13 mouse cellular contexts compared by ENCODE assay signal in the genomic region with DNA sequence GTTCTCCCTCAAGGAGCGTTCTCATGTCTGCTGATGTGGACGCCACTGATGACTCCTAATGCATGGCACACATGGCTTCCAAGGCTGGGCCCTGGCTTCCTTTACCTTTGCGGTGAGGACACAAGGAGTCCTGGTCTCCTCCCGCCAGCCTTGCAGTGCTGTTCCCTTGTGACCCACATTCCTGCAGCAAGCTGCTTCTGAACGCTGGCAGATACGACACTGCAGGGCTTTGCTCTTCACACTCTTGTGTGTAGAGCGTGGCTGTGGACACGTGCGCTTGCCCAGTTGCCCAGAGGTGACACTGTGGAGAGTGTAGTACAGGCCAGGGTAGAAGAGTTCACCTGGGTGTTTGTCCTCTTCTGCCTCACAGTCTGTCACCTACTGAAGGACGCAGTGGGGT. TPM values are rescaled to one million over a fixed set of nuclear protein-coding genes. Genes with fewer than 3 reads are reported as not detected.
DNase-seq lines count a peak whose midpoint lies in the region; ATAC-seq and TF ChIP-seq lines count a peak whose summit lies in the region.
"Had no signal": no experiment of that assay in that cellular context is flagged by ENCODE, and none has a peak within 500 bp of the region (broad histone marks: within the 10 kb centered on the region; RNA-seq: fewer than 3 reads in every experiment).

No protein-coding gene starts in this region.

- 0 out of 2 replicates have a peak overlapping the region, but pooled peaks have one; percentile 20 for H3K27ac ChIP-seq in forebrain, embryonic 10.5 days
- no peak overlapping the region for H3K27ac ChIP-seq in forebrain, embryonic 16.5 days (ENCODE audit: low read length)
- H3K27ac ChIP-seq in liver, postnatal 0 days (ENCODE audit: low read depth): no peak overlapping the region
- no peak overlapping the region for H3K27ac ChIP-seq in liver, embryonic 11.5 days (ENCODE audit: low read depth, low read length)
- peak overlapping the region; percentile 57 for H3K27ac ChIP-seq in heart, embryonic 11.5 days (ENCODE audit: low read depth, low read length)
- H3K27ac ChIP-seq: limb, embryonic 12.5 days; stomach, embryonic 15.5 days had no signal

- no peak for DNase-seq in forebrain, embryonic 10.5 days (ENCODE audit: extremely low spot score, low spot score)
- no peak for DNase-seq in liver, postnatal 0 days
- DNase-seq in liver, embryonic 11.5 days (ENCODE audit: low spot score): no peak
- peak; percentile 18 for DNase-seq in retina, embryonic 14.5 days (ENCODE audit: low spot score)
- DNase-seq in lung, postnatal 25 days (ENCODE audit: low spot score): no peak
- DNase-seq: lung, postnatal 10 days had no signal

- peaks cover 27% of the 10 kb centered on the region for H3K4me1 ChIP-seq in forebrain, embryonic 10.5 days
- peaks cover 31% of the 10 kb centered on the region for H3K4me1 ChIP-seq in forebrain, embryonic 16.5 days (replicated peaks; ENCODE audit: control insufficient read depth, insufficient read depth, low read length)
- H3K4me1 ChIP-seq in liver, postnatal 0 days (ENCODE audit: insufficient read depth): peaks cover 38% of the 10 kb centered on the region
- H3K4me1 ChIP-seq in liver, embryonic 11.5 days (replicated peaks; ENCODE audit: control insufficient read depth, insufficient read depth, low read length): peaks cover 45% of the 10 kb centered on the region
- peaks cover 77% of the 10 kb centered on the region for H3K4me1 ChIP-seq in heart, embryonic 11.5 days (ENCODE audit: control insufficient read depth, insufficient read depth, low read length)

- TF ChIP-seq EP300 in liver, postnatal 0 days (IDR thresholded peaks at IDR 0.05; ENCODE audit: low read depth): no peak

- WGBS in forebrain, embryonic 10.5 days: 83% methylated on average over 10 of the region's 10 CpGs
- 79% methylated on average over 10 of the region's 10 CpGs for WGBS in forebrain, embryonic 16.5 days
- WGBS in liver, postnatal 0 days (ENCODE audit: insufficient replicate concordance): 70% methylated on average over 10 of the region's 10 CpGs
- WGBS in liver, embryonic 11.5 days: 69% methylated on average over 10 of the region's 10 CpGs
- 41% methylated on average over 10 of the region's 10 CpGs for WGBS in heart, embryonic 11.5 days (ENCODE audit: insufficient replicate concordance)

- H3K27me3 ChIP-seq in forebrain, embryonic 10.5 days (ENCODE audit: poor library complexity, severe bottlenecking): no peaks in the 10 kb centered on the region
- no peaks in the 10 kb centered on the region for H3K27me3 ChIP-seq in forebrain, embryonic 16.5 days (replicated peaks; ENCODE audit: control insufficient read depth, insufficient read depth, low read length)
- no peaks in the 10 kb centered on the region for H3K27me3 ChIP-seq in liver, postnatal 0 days (ENCODE audit: insufficient read depth, low read length)
- H3K27me3 ChIP-seq in liver, embryonic 11.5 days (replicated peaks; ENCODE audit: control insufficient read depth, insufficient read depth, low read length): no peaks in the 10 kb centered on the region
- no peaks in the 10 kb centered on the region for H3K27me3 ChIP-seq in heart, embryonic 11.5 days (ENCODE audit: control insufficient read depth, insufficient read depth, low read length)
- H3K27me3 ChIP-seq: limb, embryonic 12.5 days; stomach, embryonic 15.5 days had no signal

- no peak overlapping the region for H3K4me3 ChIP-seq in forebrain, embryonic 10.5 days
- H3K4me3 ChIP-seq in forebrain, embryonic 16.5 days (replicated peaks; ENCODE audit: low read length): no peak overlapping the region
- H3K4me3 ChIP-seq in liver, postnatal 0 days (ENCODE audit: low read depth, low read length): no peak overlapping the region
- H3K4me3 ChIP-seq in liver, embryonic 11.5 days (ENCODE audit: low read depth, low read length): no peak overlapping the region
- no peak overlapping the region for H3K4me3 ChIP-seq in heart, embryonic 11.5 days (ENCODE audit: low read depth, low read length)
- H3K4me3 ChIP-seq: limb, embryonic 12.5 days; stomach, embryonic 15.5 days had no signal

- ATAC-seq in forebrain, embryonic 16.5 days: no peak
- peak; percentile 26; the same call in 1 of the 2 replicates for ATAC-seq in liver, postnatal 0 days
- ATAC-seq in liver, embryonic 11.5 days (replicated peaks; ENCODE audit: low FRiP score): no peak
- 0 out of 2 replicates have a peak, but pooled peaks have one; percentile 19 for ATAC-seq in heart, embryonic 11.5 days (replicated peaks; ENCODE audit: insufficient number of reproducible peaks, low FRiP score, low TSS enrichment)
- no peak for ATAC-seq in erythroid progenitor cell, adult 5-6 weeks (replicated peaks; ENCODE audit: low FRiP score, poor library complexity, severe bottlenecking)
- ATAC-seq: CD4-positive, CD25-positive, alpha-beta regulatory T cell, adult 4 months; intestine, postnatal 0 days had no signal

- no peak overlapping the region for H3K9ac ChIP-seq in forebrain, embryonic 16.5 days (replicated peaks; ENCODE audit: low read depth, low read length)
- H3K9ac ChIP-seq in liver, postnatal 0 days (replicated peaks): no peak overlapping the region
- H3K9ac ChIP-seq in liver, embryonic 11.5 days (ENCODE audit: low read depth, low read length): no peak overlapping the region
- no peak overlapping the region for H3K9ac ChIP-seq in heart, embryonic 11.5 days (ENCODE audit: low read depth, low read length)
- H3K9ac ChIP-seq: limb, embryonic 12.5 days; stomach, embryonic 15.5 days had no signal

- H3K9me3 ChIP-seq in forebrain, embryonic 10.5 days: no peaks in the 10 kb centered on the region
- no peaks in the 10 kb centered on the region for H3K9me3 ChIP-seq in forebrain, embryonic 16.5 days (ENCODE audit: control insufficient read depth, low read length)
- no peaks in the 10 kb centered on the region for H3K9me3 ChIP-seq in liver, postnatal 0 days (ENCODE audit: low read length)
- no peaks in the 10 kb centered on the region for H3K9me3 ChIP-seq in liver, embryonic 11.5 days (ENCODE audit: control insufficient read depth, low read length)
- no peaks in the 10 kb centered on the region for H3K9me3 ChIP-seq in heart, embryonic 11.5 days (replicated peaks; ENCODE audit: control insufficient read depth, low read length)
- H3K9me3 ChIP-seq: limb, embryonic 12.5 days; stomach, embryonic 15.5 days had no signal

- H3K4me2 ChIP-seq in forebrain, embryonic 16.5 days (ENCODE audit: low read length): no peak overlapping the region
- no peak overlapping the region for H3K4me2 ChIP-seq in liver, postnatal 0 days (ENCODE audit: low read depth, low read length)
- H3K4me2 ChIP-seq in liver, embryonic 11.5 days: no peak overlapping the region
- no peak overlapping the region for H3K4me2 ChIP-seq in heart, embryonic 11.5 days
- H3K4me2 ChIP-seq: limb, embryonic 12.5 days; stomach, embryonic 15.5 days had no signal

- no peak for TF ChIP-seq CTCF in liver, postnatal 0 days (IDR thresholded peaks at IDR 0.05; ENCODE audit: low read depth)

- peaks cover 22% of the 10 kb centered on the region for H3K36me3 ChIP-seq in forebrain, embryonic 10.5 days (replicated peaks)
- H3K36me3 ChIP-seq in forebrain, embryonic 16.5 days (ENCODE audit: control insufficient read depth, insufficient read depth): 0 out of 2 replicates have a peak, but pooled peaks cover 2% of the 10 kb centered on the region
- peaks cover 3% of the 10 kb centered on the region; the same call in 1 of the 2 replicates for H3K36me3 ChIP-seq in liver, postnatal 0 days (replicated peaks; ENCODE audit: insufficient read depth, low read length)
- peaks cover 4% of the 10 kb centered on the region; the same call in 1 of the 2 replicates for H3K36me3 ChIP-seq in liver, embryonic 11.5 days (ENCODE audit: control insufficient read depth, insufficient read depth, low read length)
- H3K36me3 ChIP-seq in heart, embryonic 11.5 days (ENCODE audit: control insufficient read depth, insufficient read depth, low read length): peaks cover 4% of the 10 kb centered on the region

RNA-seq across cellular contexts. Expression of a gene that starts 49.7 kb away (rescaled TPM):
- polyA plus RNA-seq in forebrain, embryonic 10.5 days (2016; fragmentation: Nextera tagmentation; extraction: Ambion mirVana): 54.6 and 56.9 TPM in 2 replicates
- polyA plus RNA-seq in forebrain, embryonic 16.5 days (2015; fragmentation: Nextera tagmentation; extraction: Ambion mirVana): 71.0 and 77.3 TPM in 2 replicates
- 7.6 and 9.2 TPM in 2 replicates for polyA plus RNA-seq in liver, postnatal 0 days (2015; fragmentation: Nextera tagmentation; extraction: Ambion mirVana)
- 30.1 and 31.1 TPM in 2 replicates for polyA plus RNA-seq in liver, embryonic 11.5 days (2014; fragmentation: Nextera tagmentation; extraction: Ambion mirVana)
- polyA plus RNA-seq in heart, embryonic 11.5 days (2014; fragmentation: Nextera tagmentation; extraction: Ambion mirVana): 46.4 and 53.2 TPM in 2 replicates
- 4.3 and 12.2 TPM in 2 replicates for total RNA-seq in erythroid progenitor cell, adult 5-6 weeks (2015; ENCODE audit: low replicate concordance)
- total RNA-seq in erythroid progenitor cell, adult 5-6 weeks (2017; ENCODE audit: low replicate concordance): 12.9 and 15.0 TPM in 2 replicates

Comparison
In these comparisons a context has a peak if more than half of its experiments do, and no peak if none do; other contexts are left out.
1. H3K27ac ChIP-seq: peak in forebrain, embryonic 10.5 days (single experiment) and heart, embryonic 11.5 days (single experiment); none in forebrain, embryonic 16.5 days (single experiment), liver, postnatal 0 days (single experiment) and liver, embryonic 11.5 days (single experiment).
2. ATAC-seq: peak in liver, postnatal 0 days (single experiment) and heart, embryonic 11.5 days (single experiment); none in forebrain, embryonic 16.5 days (single experiment), liver, embryonic 11.5 days (single experiment) and erythroid progenitor cell, adult 5-6 weeks (single experiment).